Mouse (Mus musculus): Measurements from ENCODE around the gene Atp6v1c2.
A peak's percentile ranks its signal among the peaks of the same experiment; 100 is the strongest.

The Atp6v1c2 gene

DNA sequence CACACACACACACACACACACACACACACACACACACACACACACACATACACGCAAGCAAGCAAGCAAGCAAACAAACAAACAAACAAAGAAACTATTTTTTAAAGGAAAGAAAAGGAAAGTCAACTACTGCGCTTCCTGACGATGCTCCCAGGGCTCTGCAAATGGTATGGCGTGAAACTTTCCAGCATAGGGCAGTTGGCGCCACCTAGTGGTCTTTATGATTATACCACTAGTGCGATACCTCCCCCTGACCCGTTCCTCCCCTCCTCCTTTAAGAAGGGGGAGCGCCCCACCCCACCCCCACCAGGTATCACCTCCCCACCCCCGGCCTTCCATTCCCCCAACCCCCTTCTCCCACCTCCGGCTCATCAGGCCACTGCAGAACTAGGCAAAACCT is 72.3 kb downstream of the Atp6v1c2 start:
- DNase-seq (ENCODE audit: low spot score in 2 of 2): no peak

DNA sequence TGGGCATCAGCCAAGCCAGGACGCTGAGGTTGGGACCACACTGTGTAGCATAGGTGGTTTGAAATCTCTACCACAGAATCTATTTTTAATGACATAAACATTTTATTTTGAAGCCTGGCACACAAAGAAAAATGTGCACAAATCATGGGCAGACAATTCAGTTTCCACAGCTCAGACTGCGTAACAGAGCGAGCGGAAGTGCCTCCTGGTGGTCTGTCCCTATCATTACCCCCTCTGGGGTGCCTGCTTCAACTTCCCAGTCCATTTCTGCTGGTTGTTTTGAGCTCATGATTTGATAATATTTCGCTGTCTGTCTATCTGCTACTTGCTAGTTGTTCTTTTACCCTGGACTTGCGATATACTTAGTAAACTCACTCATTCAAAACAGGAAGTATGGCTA is 73.6 kb downstream of the Atp6v1c2 start:
- DNase-seq (ENCODE audit: low spot score in 2 of 2): no peak

DNA sequence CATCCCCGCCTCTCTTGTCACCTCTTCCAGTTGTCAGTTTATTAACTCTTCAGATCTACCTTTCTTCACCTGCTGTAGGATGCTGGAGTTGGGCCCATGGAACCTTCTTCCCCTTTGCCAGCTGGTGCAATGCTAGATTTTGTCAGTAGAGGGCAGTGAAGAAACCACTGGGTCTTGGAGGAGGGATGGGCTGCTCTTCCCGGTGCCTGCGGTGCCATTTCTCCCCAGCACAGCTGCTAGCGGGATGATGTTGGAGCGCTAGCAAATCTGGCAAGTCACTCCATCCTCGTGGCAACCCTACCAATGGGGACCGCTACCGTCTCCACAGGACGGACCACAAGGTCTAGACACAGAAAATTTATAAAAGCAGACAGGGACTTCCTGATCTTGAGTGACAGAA is 76.1 kb downstream of the Atp6v1c2 start:
- DNase-seq (ENCODE audit: low spot score in 2 of 2): no peak

DNA sequence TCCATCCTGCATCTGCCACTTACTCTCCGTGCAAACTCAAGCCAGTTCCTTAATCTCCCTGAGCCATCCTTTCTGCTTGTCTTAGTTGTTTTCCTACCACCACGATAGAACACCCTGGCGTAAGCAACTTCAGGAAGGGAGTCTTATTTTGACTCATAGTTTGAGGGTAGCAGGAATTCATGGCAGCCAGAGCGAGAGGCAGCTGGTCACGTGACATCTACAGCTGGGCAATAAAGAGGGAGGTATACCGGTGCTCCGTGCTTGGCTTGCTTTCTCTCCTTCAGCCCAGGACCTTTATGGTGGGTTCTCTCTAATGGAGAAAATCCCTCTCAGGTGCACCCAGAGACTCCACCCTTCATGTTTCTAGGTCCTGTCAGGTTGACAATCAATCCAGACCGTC is 78.2 kb downstream of the Atp6v1c2 start:
- DNase-seq (ENCODE audit: low spot score in 2 of 2): no peak

DNA sequence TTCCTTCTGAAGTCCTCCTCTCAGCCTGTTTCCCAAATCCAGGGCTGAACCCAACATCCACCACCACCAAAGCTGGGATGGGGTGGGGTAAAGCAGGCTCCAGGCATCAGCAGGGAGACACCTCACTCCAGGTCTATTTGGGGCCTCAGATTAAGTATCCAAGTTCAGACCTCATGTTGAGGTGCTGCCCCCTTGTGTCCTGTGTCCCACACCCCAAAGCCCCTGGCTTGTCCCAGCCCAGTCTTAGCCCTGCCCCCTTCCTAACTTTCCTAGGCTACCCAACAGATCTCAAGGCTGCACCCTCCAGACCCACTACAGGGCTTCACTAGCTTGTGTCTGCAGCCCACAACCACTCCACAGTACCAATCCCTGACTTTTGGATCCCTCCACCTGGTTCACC is 87.1 kb downstream of the Atp6v1c2 start:
- DNase-seq (ENCODE audit: low spot score in 2 of 2): no peak

DNA sequence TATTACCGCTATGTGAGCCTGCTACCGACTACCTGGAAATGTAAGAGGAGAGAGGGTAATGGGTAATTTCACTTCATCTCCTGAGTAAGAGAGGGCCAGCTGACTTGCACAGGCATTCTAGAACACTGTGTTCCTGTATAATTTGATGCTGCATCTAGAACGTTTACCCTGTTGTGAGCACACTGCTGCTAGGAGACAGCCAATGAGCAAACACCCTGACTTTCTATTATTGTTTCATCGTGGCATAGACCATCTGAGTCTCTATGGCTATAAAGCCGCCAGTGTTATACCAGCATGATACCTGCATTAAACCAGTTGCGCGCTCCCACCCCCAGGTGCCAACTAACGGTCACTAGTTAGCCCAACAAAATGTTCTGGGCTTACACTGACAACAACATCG is 87.5 kb downstream of the Atp6v1c2 start:
- DNase-seq (ENCODE audit: low spot score in 2 of 2): peak in 1 of 2 experiments; percentile 64

- no peak for DNase-seq (ENCODE audit: low spot score in 2 of 2)
Observed at GRCm38 (mm10) chr12:17241016-17241415, 88.1 kb downstream of the Atp6v1c2 start.

GRCm38 (mm10) chr12:17239428-17239688 is 89.8 kb downstream of the Atp6v1c2 start:
- no peak for DNase-seq (ENCODE audit: low spot score in 2 of 2)

DNA sequence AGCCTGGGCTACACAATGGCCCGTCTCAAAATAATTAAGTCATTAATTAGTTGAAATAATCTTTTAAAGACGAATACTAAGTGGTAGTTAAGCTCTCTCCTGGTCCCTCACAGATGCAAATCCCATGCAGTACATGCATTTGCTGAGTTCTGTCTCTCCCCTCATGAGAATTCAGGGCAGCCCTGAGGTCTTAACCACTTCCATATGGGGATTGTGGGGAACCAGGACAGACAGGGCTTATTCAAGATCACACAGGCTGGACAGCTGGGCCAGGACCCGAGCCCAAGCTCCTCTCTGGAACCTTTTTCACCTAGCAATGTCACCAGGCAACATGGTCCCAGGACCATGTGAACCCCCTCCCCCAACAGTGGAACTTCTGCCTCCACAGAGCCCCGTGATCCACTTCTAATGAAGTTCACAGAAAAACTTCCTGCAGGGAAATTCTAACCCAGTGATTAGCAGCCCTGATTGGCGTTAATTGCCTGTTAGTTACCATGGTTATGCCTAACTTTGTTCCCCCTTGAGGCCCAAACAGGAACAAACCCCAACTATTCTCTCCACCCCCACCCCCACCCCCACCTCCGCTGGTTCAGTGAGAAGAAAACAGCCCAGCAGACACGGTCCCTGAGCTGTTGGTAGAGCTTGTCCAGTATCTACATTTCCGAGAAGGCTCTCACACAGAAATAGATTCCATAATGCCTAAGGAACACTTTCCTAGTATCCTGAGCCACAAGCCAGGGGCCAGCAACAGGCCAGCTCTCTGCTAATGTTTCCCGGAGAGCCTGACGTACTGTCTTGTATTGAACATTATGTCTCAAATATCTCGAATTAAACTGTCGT is 90.4 kb downstream of the Atp6v1c2 start:
- DNase-seq (ENCODE audit: low spot score in 2 of 2): no peak

DNA sequence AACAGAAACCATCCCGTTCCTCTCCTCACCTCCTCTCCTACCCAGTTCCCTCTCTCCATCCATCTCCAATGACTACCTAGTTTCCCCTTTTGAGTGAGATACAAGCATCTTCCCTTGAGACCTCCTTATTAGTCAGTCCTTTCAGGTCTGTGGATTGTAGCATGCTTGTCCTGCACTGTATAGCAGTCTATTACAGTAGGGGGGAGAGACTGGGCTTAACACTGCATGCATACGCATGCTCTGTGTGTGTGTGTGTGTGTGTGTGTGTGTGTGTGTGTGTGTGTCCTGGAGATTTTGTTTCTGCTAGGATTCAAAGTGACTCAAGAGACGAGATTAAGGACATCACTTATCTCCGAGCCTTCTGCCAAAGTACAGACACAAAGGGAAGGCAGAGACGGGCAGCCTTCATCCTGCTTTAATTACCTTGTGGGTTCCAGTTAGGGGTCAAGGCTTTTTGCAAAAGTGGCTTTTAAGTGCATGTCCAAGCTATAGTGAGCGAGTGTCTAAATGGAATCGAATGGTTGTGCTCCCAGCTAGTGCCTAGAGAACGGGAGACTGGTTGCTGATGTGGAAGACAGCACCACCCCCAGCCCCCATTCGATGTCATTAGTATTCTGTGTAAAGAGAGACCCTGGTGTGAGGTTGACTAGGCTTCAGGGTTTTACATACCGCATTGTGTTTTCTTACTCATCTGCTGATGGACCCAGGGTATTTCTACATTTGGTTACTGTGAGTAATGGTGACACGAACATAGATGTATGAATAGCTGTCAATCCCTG is 93.4 kb downstream of the Atp6v1c2 start:
- DNase-seq (ENCODE audit: low spot score in 2 of 2): no peak

All from right cerebral cortex, postnatal 36 days (tissue).